Mouse (Mus musculus): ENCODE measurements around the gene Irf3. TPM values are rescaled to one million over a fixed set of nuclear protein-coding genes. Genes with fewer than 3 reads are reported as not detected.

Gene Irf3
- polyA plus RNA-seq, 1 experiment = 56.1 TPM

- Histone ChIP-seq H3K27me3 (ENCODE audit: control insufficient read depth, insufficient read depth, low read length, poor library complexity, severe bottlenecking) (no peaks in the 10 kb centered on the region), H3K9ac (ENCODE audit: low read depth, poor library complexity, severe bottlenecking) (no peak overlapping the region), H3K36me3 (ENCODE audit: control insufficient read depth, insufficient read depth, low read length, poor library complexity, severe bottlenecking) (peaks cover 30% of the 10 kb centered on the region), H3K9me3 (replicated peaks; ENCODE audit: control insufficient read depth, insufficient read depth, low read length, poor library complexity, severe bottlenecking) (no peaks in the 10 kb centered on the region), H3K4me3 (ENCODE audit: low read depth, low read length) (no peak overlapping the region), H3K27ac (ENCODE audit: insufficient read depth, low read length) (no peak overlapping the region), H3K4me1 (ENCODE audit: control insufficient read depth, insufficient read depth, low read length) (no peaks in the 10 kb centered on the region)
- TF ChIP-seq CTCF (IDR thresholded peaks at IDR 0.05; ENCODE audit: low read depth, low read length) = no peak
- no peak for TF ChIP-seq EP300 (IDR thresholded peaks at IDR 0.05; ENCODE audit: insufficient read depth, low read depth, low read length)
- TF ChIP-seq POLR2A (IDR thresholded peaks at IDR 0.05; ENCODE audit: insufficient read depth, low read length) = no peak
Observed at GRCm38 (mm10) chr7:45006503-45006902, 9.1 kb downstream of the Irf3 start.

GRCm38 (mm10) chr7:45007141-45007540 lies 9.7 kb downstream of the Irf3 start:
- peak overlapping the region; percentile 11 for H3K4me3 ChIP-seq (ENCODE audit: low read depth, low read length)
- no peaks in the 10 kb centered on the region for H3K9me3 ChIP-seq (replicated peaks; ENCODE audit: control insufficient read depth, insufficient read depth, low read length, poor library complexity, severe bottlenecking)
- no peaks in the 10 kb centered on the region for H3K27me3 ChIP-seq (ENCODE audit: control insufficient read depth, insufficient read depth, low read length, poor library complexity, severe bottlenecking)
- H3K36me3 ChIP-seq (ENCODE audit: control insufficient read depth, insufficient read depth, low read length, poor library complexity, severe bottlenecking) = peaks cover 26% of the 10 kb centered on the region
- H3K27ac ChIP-seq (ENCODE audit: insufficient read depth, low read length) = no peak overlapping the region
- no peak overlapping the region for H3K9ac ChIP-seq (ENCODE audit: low read depth, poor library complexity, severe bottlenecking)
- TF ChIP-seq EP300 (IDR thresholded peaks at IDR 0.05; ENCODE audit: insufficient read depth, low read depth, low read length) (no peak), POLR2A (IDR thresholded peaks at IDR 0.05; ENCODE audit: insufficient read depth, low read length) (no peak), CTCF (IDR thresholded peaks at IDR 0.05; ENCODE audit: low read depth, low read length) (no peak)
- no peaks in the 10 kb centered on the region for H3K4me1 ChIP-seq (ENCODE audit: control insufficient read depth, insufficient read depth, low read length)

- TF ChIP-seq POLR2A (IDR thresholded peaks at IDR 0.05; ENCODE audit: insufficient read depth, low read length) = no peak
- no peak for TF ChIP-seq CTCF (IDR thresholded peaks at IDR 0.05; ENCODE audit: low read depth, low read length)
- no peak for TF ChIP-seq EP300 (IDR thresholded peaks at IDR 0.05; ENCODE audit: insufficient read depth, low read depth, low read length)
- H3K36me3 ChIP-seq (ENCODE audit: control insufficient read depth, insufficient read depth, low read length, poor library complexity, severe bottlenecking) = peaks cover 32% of the 10 kb centered on the region
- H3K27me3 ChIP-seq (ENCODE audit: control insufficient read depth, insufficient read depth, low read length, poor library complexity, severe bottlenecking) = no peaks in the 10 kb centered on the region
- no peaks in the 10 kb centered on the region for H3K4me1 ChIP-seq (ENCODE audit: control insufficient read depth, insufficient read depth, low read length)
- no peaks in the 10 kb centered on the region for H3K9me3 ChIP-seq (replicated peaks; ENCODE audit: control insufficient read depth, insufficient read depth, low read length, poor library complexity, severe bottlenecking)
- peak overlapping the region; percentile 11; the same call in 1 of the 2 replicates for H3K9ac ChIP-seq (ENCODE audit: low read depth, poor library complexity, severe bottlenecking)
- peak overlapping the region; percentile 11 for H3K4me3 ChIP-seq (ENCODE audit: low read depth, low read length)
- no peak overlapping the region for H3K27ac ChIP-seq (ENCODE audit: insufficient read depth, low read length)
Observed at GRCm38 (mm10) chr7:45007846-45008245, 10.4 kb downstream of the Irf3 start.

- Histone ChIP-seq H3K9ac (ENCODE audit: low read depth, poor library complexity, severe bottlenecking) (peak overlapping the region; percentile 11; the same call in 1 of the 2 replicates), H3K36me3 (ENCODE audit: control insufficient read depth, insufficient read depth, low read length, poor library complexity, severe bottlenecking) (peaks cover 27% of the 10 kb centered on the region), H3K27me3 (ENCODE audit: control insufficient read depth, insufficient read depth, low read length, poor library complexity, severe bottlenecking) (no peaks in the 10 kb centered on the region), H3K27ac (ENCODE audit: insufficient read depth, low read length) (no peak overlapping the region), H3K9me3 (replicated peaks; ENCODE audit: control insufficient read depth, insufficient read depth, low read length, poor library complexity, severe bottlenecking) (no peaks in the 10 kb centered on the region), H3K4me3 (ENCODE audit: low read depth, low read length) (no peak overlapping the region), H3K4me1 (ENCODE audit: control insufficient read depth, insufficient read depth, low read length) (no peaks in the 10 kb centered on the region)
- TF ChIP-seq CTCF (IDR thresholded peaks at IDR 0.05; ENCODE audit: low read depth, low read length) (no peak), POLR2A (IDR thresholded peaks at IDR 0.05; ENCODE audit: insufficient read depth, low read length) (no peak), EP300 (IDR thresholded peaks at IDR 0.05; ENCODE audit: insufficient read depth, low read depth, low read length) (no peak)
Observed at GRCm38 (mm10) chr7:45008411-45008810, 11.0 kb downstream of the Irf3 start.

GRCm38 (mm10) chr7:45012011-45012410 lies 14.6 kb downstream of the Irf3 start:
- H3K9me3 ChIP-seq (replicated peaks; ENCODE audit: control insufficient read depth, insufficient read depth, low read length, poor library complexity, severe bottlenecking) = no peaks in the 10 kb centered on the region
- H3K27me3 ChIP-seq (ENCODE audit: control insufficient read depth, insufficient read depth, low read length, poor library complexity, severe bottlenecking) = no peaks in the 10 kb centered on the region
- no peak overlapping the region for H3K9ac ChIP-seq (ENCODE audit: low read depth, poor library complexity, severe bottlenecking)
- no peak for TF ChIP-seq POLR2A (IDR thresholded peaks at IDR 0.05; ENCODE audit: insufficient read depth, low read length)
- no peak for TF ChIP-seq CTCF (IDR thresholded peaks at IDR 0.05; ENCODE audit: low read depth, low read length)
- TF ChIP-seq EP300 (IDR thresholded peaks at IDR 0.05; ENCODE audit: insufficient read depth, low read depth, low read length) = no peak
- no peak overlapping the region for H3K4me3 ChIP-seq (ENCODE audit: low read depth, low read length)
- H3K4me1 ChIP-seq (ENCODE audit: control insufficient read depth, insufficient read depth, low read length) = no peaks in the 10 kb centered on the region
- H3K27ac ChIP-seq (ENCODE audit: insufficient read depth, low read length) = no peak overlapping the region
- H3K36me3 ChIP-seq (ENCODE audit: control insufficient read depth, insufficient read depth, low read length, poor library complexity, severe bottlenecking) = peaks cover 18% of the 10 kb centered on the region; the same call in 1 of the 2 replicates

- Histone ChIP-seq H3K36me3 (ENCODE audit: control insufficient read depth, insufficient read depth, low read length, poor library complexity, severe bottlenecking) (peaks cover 17% of the 10 kb centered on the region; the same call in 1 of the 2 replicates), H3K9ac (ENCODE audit: low read depth, poor library complexity, severe bottlenecking) (no peak overlapping the region), H3K27ac (ENCODE audit: insufficient read depth, low read length) (no peak overlapping the region), H3K4me1 (ENCODE audit: control insufficient read depth, insufficient read depth, low read length) (no peaks in the 10 kb centered on the region), H3K4me3 (ENCODE audit: low read depth, low read length) (no peak overlapping the region), H3K9me3 (replicated peaks; ENCODE audit: control insufficient read depth, insufficient read depth, low read length, poor library complexity, severe bottlenecking) (no peaks in the 10 kb centered on the region), H3K27me3 (ENCODE audit: control insufficient read depth, insufficient read depth, low read length, poor library complexity, severe bottlenecking) (no peaks in the 10 kb centered on the region)
- TF ChIP-seq POLR2A (IDR thresholded peaks at IDR 0.05; ENCODE audit: insufficient read depth, low read length) = no peak
- TF ChIP-seq CTCF (IDR thresholded peaks at IDR 0.05; ENCODE audit: low read depth, low read length) = no peak
- no peak for TF ChIP-seq EP300 (IDR thresholded peaks at IDR 0.05; ENCODE audit: insufficient read depth, low read depth, low read length)
Observed at GRCm38 (mm10) chr7:45012824-45013223, 15.4 kb downstream of the Irf3 start.
